Mouse (Mus musculus): ENCODE measurements around the gene Wnt16.
A peak's percentile ranks its signal among the peaks of the same experiment; 100 is the strongest.
"Not testable (repeated sequence)": the region's sequence is repeated elsewhere in the genome, so short reads cannot be mapped to it uniquely, and the experiment has no call there.

Wnt16 gene

GRCm38 (mm10) chr6:22288004-22288736, at the start of gene Wnt16:
Wnt16 (plus strand) TSS chr6:22288227.
- no peak for DNase-seq (ENCODE audit: low read depth)

GRCm38 (mm10) chr6:22243321-22243720, 44.7 kb upstream of the Wnt16 start:
- no peak for DNase-seq (ENCODE audit: low read depth)

DNA sequence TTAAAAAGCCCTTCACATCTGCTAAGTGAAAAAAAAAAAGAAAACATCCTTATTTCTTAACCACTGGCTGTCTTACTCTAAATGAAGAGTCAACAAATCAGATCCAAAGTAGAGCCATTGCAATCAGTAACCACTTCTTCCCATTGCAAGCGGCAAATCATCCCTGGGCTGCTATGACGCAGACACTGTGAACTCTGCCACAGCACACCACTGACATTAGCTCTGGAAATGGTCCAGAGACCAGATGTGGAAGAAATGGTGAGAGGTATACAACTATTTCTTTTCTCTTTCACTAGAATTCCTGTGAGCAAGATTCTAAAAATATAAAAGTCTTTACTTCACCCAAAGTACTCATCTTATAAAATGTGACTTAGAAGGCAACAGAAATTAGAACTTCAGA, 41.3 kb upstream of the Wnt16 start:
- no peak for DNase-seq (ENCODE audit: low read depth)

DNA sequence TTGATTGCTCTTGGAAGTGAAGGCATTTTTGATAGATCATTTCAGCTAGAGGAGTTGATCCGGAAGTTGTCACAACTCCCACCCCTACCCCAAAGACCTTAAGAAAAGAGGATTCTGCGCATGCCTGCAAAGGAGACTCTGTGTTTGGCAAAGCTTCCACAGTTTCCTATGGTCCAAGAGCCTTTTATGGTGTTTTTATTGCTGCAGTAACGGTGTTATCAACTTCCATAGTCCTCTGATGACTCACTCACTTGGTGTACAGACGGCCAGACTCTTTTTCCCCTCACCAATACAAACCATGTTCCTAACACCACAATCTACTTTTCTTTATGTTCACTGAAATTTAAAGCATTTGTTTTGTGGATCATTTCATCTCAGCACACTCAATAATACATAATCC, 29.2 kb upstream of the Wnt16 start:
- no peak for DNase-seq (ENCODE audit: low read depth)

DNA sequence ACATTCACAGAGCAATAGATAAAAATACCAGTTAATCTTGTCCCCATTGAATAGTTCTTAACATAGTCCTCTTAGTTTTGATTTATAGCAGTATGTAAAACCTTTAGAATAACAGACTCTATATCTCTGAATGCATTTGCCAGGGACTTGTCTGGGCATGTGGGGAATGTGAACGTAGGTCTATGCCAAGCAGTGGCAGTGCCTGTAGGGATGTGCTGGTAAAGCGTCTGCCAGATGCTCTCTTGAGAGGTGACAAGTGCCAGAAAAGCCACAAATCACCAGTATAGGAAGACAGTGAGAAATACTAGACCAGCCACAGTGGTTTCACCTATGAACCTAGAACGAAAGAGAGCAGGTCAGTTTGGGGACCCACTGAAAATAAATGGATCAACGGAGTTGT, 25.5 kb upstream of the Wnt16 start:
- DNase-seq (ENCODE audit: low read depth) = no peak

DNA sequence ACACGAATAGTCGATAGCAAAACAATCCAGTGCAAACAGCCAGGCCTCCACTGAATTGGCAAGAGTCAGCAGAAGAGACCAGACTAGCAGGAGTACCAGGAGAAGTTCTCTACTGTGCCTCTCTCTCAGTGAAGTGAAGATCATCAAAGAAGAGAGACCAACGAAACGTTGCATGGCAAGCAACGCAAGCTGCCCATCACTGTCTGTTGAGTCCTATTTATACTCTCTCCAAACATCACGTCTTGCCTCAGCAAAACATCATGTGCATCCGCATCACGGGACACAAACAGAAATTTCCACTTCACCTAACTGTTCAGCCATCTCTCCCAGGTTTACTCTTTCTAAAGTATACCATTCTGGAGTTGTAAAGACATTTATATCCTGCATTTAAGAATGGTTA, 23.9 kb upstream of the Wnt16 start:
- DNase-seq (ENCODE audit: low read depth) = not testable (repeated sequence)

DNA sequence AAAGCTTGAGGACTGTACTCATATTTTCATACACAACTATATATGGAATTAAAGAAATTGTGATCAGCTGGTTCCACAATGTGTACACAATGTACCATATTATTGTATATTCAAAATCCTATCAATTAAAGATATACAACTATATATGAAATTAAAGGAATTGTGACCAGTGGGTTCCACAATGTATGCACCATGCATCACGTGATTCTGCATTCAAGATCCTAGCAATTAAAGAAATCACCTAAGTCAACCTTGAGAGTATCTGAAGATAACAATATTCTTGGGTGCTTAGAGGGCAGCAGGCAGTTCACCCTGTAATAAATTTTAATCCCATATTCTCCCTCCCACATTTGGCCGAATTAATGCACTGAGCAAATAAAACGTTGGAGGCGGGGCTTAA, 22.0 kb upstream of the Wnt16 start:
- no peak for DNase-seq (ENCODE audit: low read depth)

GRCm38 (mm10) chr6:22267807-22268667, 20.0 kb upstream of the Wnt16 start:
- no peak for DNase-seq (ENCODE audit: low read depth)

GRCm38 (mm10) chr6:22268677-22269076, 19.4 kb upstream of the Wnt16 start:
- DNase-seq (ENCODE audit: low read depth) = no peak

GRCm38 (mm10) chr6:22269840-22270521, 18.0 kb upstream of the Wnt16 start:
- DNase-seq (ENCODE audit: low read depth) = no peak

GRCm38 (mm10) chr6:22277941-22278340, 10.1 kb upstream of the Wnt16 start:
- DNase-seq (ENCODE audit: low read depth) = no peak

DNA sequence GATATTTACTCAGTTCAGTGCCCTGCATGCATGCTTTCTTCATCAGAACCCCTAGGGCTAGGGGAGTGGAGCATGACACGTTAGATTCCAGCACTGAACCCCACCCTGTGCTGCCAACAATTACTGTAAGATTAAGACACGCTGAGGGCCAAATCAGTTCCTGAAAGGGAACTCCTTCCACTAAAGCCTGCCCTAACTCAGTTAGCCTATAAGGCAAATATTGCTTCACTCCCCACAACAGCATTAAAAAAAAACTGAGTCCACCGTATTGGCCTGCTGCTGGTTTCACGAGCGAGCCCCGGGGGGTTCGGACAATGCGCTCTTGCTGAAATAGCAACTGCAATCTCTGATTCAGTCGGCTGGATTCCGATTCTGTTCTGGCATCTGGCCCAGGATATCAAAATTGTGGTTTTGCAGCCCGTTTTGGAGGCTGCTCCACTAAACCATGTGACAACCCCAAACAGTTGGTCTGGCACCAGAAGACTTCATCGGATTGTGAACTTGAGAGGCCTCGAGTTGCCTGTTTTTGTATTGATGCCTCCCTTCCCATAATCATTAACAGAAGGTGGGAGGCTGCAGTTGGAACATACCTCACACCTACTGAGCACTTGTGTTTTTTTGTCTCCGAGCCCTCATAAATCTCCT, 7.7 kb upstream of the Wnt16 start:
- no peak for DNase-seq (ENCODE audit: low read depth)

GRCm38 (mm10) chr6:22282405-22282804, 5.6 kb upstream of the Wnt16 start:
- DNase-seq (ENCODE audit: low read depth) = no peak

- no peak for DNase-seq (ENCODE audit: low read depth)
These were observed 872 bp downstream of the Wnt16 start for GRCm38 (mm10) chr6:22288737-22289460.

DNA sequence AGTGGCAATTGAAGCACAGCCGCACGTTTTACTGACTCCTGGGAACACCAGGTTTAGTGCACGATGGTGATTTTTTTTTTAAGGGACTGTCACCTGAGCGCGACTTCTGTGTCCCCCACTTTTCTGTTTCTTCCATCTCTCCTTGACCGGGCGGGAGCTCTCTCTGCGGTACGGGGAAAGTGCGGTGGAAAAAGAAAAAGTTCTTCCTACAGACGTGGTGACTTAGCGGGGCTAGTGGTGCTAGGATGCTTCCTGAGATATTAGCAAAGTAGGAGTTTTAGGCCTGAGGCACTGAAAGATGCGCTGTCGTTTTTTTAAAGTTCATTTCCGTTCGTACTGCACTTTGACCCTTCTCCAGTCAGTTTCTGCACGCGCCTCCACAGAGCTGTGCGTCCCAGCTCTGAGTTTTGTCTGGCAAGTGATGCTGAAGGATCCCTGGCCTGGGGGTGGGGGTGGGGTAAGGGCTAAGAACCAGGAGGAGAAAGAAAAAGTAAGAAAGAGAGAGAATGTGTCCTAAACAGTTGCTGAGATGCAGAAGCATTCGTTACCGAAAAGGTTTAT, 1.5 kb downstream of the Wnt16 start:
- no peak for DNase-seq (ENCODE audit: low read depth)

- no peak for DNase-seq (ENCODE audit: low read depth)
These were observed 2.8 kb downstream of the Wnt16 start for GRCm38 (mm10) chr6:22290790-22291189.

- DNase-seq (ENCODE audit: low read depth) = no peak
These were observed 4.0 kb downstream of the Wnt16 start for GRCm38 (mm10) chr6:22292056-22292455.

- no peak for DNase-seq (ENCODE audit: low read depth)
These were observed 5.9 kb downstream of the Wnt16 start for GRCm38 (mm10) chr6:22293922-22294321.

DNA sequence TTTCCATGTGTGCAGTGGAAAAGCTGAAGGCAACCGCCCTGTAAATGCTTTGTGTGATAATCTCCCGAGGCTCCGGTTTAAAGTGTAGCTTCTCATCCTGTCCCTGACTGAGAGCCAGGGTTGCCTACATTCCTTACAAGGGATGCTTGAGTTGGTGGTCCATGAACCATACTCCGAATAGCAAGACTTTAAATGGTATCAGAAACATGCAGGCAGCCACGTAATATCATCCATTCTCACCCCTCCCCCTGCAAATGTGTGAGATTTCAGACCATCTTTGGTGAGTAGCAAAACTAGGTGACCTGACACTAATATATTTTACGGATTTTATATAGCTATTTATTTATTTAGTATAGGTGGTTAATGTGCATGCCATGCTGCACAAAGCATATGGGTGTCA, 9.0 kb downstream of the Wnt16 start:
- no peak for DNase-seq (ENCODE audit: low read depth)

- no peak for DNase-seq (ENCODE audit: low read depth)
These were observed 10.0 kb downstream of the Wnt16 start for GRCm38 (mm10) chr6:22298059-22298458.

- peak; percentile 42 for DNase-seq (ENCODE audit: low read depth)
These were observed 37.5 kb downstream of the Wnt16 start for GRCm38 (mm10) chr6:22325364-22326072.
